Mouse (Mus musculus) stomach, postnatal 0 days (tissue): ENCODE measurements around the gene Ptn.

Experiments
- CTCF ChIP-seq: IDR thresholded peaks from 2 replicates; pipeline ENCODE4 v1.5.1; 2016; ENCODE audit warnings: antibody characterized with exemption, low read depth, mild to moderate bottlenecking, moderate library complexity
- EP300 ChIP-seq: optimal IDR thresholded peaks from 2 replicates; pipeline ENCODE3; 2016; ENCODE audit warnings: antibody characterized with exemption

DNA sequence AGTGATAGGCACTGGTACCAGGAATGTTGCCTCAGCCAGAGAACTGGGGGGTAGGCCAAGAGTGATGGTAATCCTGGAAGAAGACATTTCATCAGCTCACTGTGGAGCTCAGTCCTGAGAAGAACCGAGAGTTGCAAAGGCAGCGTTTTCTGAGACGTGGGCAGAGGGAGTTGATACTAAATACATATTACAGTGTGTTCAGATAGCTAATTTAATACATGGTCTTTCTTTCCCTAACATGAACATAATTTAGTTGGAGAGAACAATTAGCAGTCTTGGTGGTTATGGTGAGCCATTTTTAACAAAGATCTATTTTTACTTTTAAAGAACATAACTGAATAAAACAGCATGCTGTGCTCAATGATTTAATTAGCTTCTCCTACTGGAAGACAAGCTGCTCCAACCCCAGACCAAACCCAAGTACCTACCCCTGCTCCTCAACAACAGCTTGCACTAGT lies 33.0 kb upstream of the Ptn start:
- TF ChIP-seq CTCF (no peak), EP300 (no peak)
